Mouse (Mus musculus): ENCODE measurements around the gene Dcps. TPM values are rescaled to one million over a fixed set of nuclear protein-coding genes. Genes with fewer than 3 reads are reported as not detected.

Gene Dcps
- polyA plus RNA-seq (2014; fragmentation: Illumina TruSeq; extraction: RNeasy Lipid Tissue Mini Kit (QIAGEN cat#74804); ENCODE audit: low read depth, low replicate concordance), result 9.8 TPM

DNA sequence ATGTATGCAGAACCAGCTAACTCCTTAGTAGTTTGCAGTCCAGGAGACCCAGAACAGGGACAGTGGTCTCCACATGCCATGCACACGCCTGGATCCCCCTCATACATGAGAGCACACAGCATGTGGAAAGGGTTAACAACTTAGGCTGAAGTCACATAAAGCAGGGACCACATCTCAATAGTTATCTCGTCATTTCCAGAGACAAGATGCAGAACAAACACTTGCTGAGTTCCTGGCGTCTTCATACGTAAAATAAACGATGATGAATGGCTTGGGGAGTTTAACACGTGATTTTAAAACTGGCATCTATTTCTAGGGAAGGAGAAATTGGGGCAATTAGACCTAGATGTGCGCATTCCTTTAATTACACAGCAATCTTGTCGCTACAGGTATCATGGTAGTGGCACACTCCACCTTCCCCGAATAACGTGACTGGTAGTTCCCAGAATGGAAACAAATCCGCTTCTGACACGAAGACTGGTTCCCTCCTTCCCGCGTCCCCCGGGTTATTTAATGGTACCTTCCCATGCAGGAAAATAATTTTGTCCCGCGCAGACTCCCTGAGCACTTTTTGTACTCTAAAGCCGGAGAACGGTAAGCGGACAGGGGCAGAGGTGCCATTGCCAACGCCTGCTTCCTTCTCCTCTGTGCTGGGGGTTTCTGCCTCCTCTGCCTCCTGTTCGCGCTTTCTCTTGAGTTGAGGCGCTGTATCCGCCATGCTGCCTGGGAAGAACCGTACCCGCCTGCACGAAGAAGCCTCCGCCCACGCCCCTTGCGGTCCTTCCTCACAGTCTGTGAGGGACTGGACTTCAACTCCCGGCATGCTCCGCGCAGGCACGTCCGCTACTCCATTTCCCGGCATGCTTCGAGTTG lies at the start of gene Dcps:
Gene Dcps (minus strand): TSS at position 811 of the 873 bp plus-strand sequence.

DNA sequence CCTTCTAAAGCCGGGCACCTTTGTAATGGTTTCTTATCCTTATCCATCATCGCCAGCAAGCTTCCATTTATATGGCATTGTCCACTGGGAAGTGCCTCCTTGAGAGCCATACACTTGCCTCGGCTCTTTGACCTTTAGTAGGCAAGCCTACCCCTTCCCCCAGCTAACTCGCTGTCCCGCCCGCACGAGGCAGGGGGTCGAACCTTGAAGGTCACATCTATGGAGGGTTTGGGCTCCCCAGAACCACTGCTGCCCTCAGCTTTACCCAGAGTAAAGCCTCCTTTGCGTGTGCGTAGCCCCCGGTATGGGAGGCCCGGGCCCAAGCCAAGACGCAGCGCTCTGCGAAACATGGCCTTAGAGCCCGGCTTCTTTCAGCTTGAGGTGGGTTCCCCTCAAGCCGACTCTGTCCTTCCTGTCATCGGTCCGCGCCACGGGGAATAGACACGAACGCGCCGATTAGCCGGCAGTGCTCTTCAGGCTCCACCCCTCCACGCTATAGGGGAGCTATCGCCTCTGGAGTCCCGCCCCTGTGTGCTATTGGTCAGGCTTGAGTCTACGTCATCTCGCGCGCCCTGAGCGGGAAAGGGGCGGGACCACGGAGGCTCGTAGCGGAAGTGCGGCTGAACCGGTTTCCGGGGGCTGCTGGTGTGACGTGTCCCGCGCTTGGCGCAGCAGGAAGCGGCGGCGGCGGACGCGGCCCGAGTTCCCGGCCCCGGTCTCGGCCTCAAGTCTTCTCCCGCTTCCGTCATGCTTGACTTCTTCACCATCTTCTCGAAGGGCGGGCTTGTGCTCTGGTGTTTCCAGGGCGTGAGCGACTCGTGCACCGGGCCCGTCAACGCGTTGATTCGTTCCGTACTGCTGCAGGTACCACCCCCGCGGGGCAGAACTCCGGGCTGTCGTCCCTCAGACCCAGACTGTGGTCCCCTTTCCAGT lies 34.9 kb upstream of the Dcps start, which contains the start of gene Foxred1:
Gene Foxred1 (minus strand): TSS at position 514 of the 933 bp plus-strand sequence.

DNA sequence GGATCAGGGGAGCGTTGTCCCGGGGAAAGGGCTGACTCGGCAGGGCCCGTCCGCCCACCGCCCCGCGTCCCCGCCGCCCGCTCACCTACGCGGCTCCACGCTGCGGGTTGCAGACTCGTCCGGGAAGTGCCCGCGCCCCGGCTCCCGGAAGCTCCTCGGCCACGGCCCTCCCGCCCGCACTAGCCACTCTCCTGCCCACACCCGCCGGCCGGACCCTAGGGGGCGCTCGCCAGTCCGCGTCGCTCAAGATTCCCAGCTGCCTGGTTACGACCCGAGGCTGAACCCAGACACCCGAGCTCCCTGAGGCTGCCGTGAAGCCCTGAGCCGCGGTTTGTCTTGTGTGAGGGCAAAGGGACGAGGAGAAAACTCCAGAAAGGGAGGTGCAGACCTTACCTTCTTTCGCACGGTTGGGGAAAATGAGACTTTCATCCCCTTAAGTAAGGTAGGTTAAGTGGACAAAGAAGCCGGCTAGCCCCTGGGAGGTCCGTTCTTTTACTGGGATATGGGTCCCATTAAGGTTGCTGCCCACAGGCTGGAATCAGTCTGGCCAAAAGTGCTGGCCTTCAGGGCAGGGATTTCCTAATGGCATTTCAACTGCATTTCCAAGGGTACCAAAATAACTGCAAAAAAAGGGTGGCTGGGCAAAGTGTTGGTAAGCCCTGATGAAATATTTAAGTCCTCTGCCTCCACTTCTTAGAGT lies 24.1 kb upstream of the Dcps start, which contains the start of the genes Srpr and Tirap:
Gene Srpr (plus strand): TSS at position 404 of the 700 bp plus-strand sequence.
Gene Tirap (minus strand): TSS at position 520 of the 700 bp plus-strand sequence.

DNA sequence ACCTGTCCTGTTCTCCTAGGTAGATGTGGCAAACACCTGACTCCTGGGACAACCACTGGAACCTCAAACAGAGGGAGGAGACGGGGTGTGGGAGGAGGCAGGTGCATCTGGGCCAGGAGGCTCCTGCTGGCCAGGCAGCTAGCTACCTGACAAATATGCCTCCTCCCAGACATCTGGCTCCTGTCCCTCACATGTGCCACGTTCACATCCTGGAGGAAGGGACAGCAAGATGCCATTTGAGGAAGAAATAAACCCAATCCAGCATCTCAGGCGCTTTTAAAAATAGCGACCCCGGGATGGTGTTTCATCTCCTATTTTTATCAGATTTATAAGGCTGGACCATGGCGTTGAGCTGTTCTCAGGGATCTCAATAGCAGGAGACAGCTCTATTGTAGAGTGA lies 56.7 kb downstream of the Dcps start, which contains the start of gene St3gal4:
Gene St3gal4 (minus strand): TSS at position 101 of the 400 bp plus-strand sequence.

Other genes with a start within 250 kb of the Dcps start
- gene St3gal4, start 56.8 kb downstream of the Dcps start, polyA plus RNA-seq (2014; fragmentation: Illumina TruSeq; extraction: RNeasy Lipid Tissue Mini Kit (QIAGEN cat#74804); ENCODE audit: low read depth, low replicate concordance), result 23.5 TPM
- 171 TPM for gene Srpr, start 24.1 kb upstream of the Dcps start, polyA plus RNA-seq (2014; fragmentation: Illumina TruSeq; extraction: RNeasy Lipid Tissue Mini Kit (QIAGEN cat#74804); ENCODE audit: low read depth, low replicate concordance)
- gene Tirap, start 24.2 kb upstream of the Dcps start, polyA plus RNA-seq (2014; fragmentation: Illumina TruSeq; extraction: RNeasy Lipid Tissue Mini Kit (QIAGEN cat#74804); ENCODE audit: low read depth, low replicate concordance), result 1.6 TPM
- 16.4 TPM for gene Foxred1, start 35.0 kb upstream of the Dcps start, polyA plus RNA-seq (2014; fragmentation: Illumina TruSeq; extraction: RNeasy Lipid Tissue Mini Kit (QIAGEN cat#74804); ENCODE audit: low read depth, low replicate concordance)
- 153 TPM for gene Fam118b, start 91.7 kb upstream of the Dcps start, polyA plus RNA-seq (2014; fragmentation: Illumina TruSeq; extraction: RNeasy Lipid Tissue Mini Kit (QIAGEN cat#74804); ENCODE audit: low read depth, low replicate concordance)
- gene Rpusd4, start 91.8 kb upstream of the Dcps start, polyA plus RNA-seq (2014; fragmentation: Illumina TruSeq; extraction: RNeasy Lipid Tissue Mini Kit (QIAGEN cat#74804); ENCODE audit: low read depth, low replicate concordance), result 2.5 TPM
- gene Cdon, start 245.1 kb upstream of the Dcps start, polyA plus RNA-seq (2014; fragmentation: Illumina TruSeq; extraction: RNeasy Lipid Tissue Mini Kit (QIAGEN cat#74804); ENCODE audit: low read depth, low replicate concordance), result 2.9 TPM